Mouse (Mus musculus): ENCODE measurements around the gene Wnk3. TPM values are rescaled to one million over a fixed set of nuclear protein-coding genes. Genes with fewer than 3 reads are reported as not detected.

Wnk3 gene
- not detected for polyA plus RNA-seq (2017; shearing (Covaris generic))

GRCm38 (mm10) chrX:151197778-151198177 lies at the start of gene Wnk3:
Gene Wnk3, plus strand, starts transcription at chrX:151198078.

GRCm38 (mm10) chrX:151343761-151344500 lies 146.1 kb downstream of the Wnk3 start, which contains the start of gene Fam120c:
Gene Fam120c, plus strand, starts transcription at chrX:151344175.

Other genes with a start within 250 kb of the Wnk3 start
- 24.3 TPM for gene Gnl3l, start 180.8 kb upstream of the Wnk3 start, polyA plus RNA-seq (2017; shearing (Covaris generic))
- gene Fgd1, start 151.9 kb upstream of the Wnk3 start, polyA plus RNA-seq (2017; shearing (Covaris generic)), result 0.23 TPM
- gene Tsr2, start 101.5 kb upstream of the Wnk3 start, polyA plus RNA-seq (2017; shearing (Covaris generic)), result 33.7 TPM
- 4.8 TPM for gene Fam120c, start 146.1 kb downstream of the Wnk3 start, polyA plus RNA-seq (2017; shearing (Covaris generic))